Mouse (Mus musculus) heart, adult 2 months (tissue): ENCODE results near the gene Upk3bl.

Experiments
- CTCF ChIP-seq: fragments of 200-600 bp; IDR thresholded peaks from 2 replicates; pipeline ENCODE4 v1.8.1; 2022; ENCODE audit warnings: antibody characterized with exemption, mild to moderate bottlenecking, moderate library complexity
- EP300 ChIP-seq: fragments of 200-500 bp; IDR thresholded peaks from 2 replicates; pipeline ENCODE4 v1.6.1; 2011; ENCODE audit warnings: low read depth, low read length, control low read depth; ENCODE audit not compliant: insufficient read depth

DNA sequence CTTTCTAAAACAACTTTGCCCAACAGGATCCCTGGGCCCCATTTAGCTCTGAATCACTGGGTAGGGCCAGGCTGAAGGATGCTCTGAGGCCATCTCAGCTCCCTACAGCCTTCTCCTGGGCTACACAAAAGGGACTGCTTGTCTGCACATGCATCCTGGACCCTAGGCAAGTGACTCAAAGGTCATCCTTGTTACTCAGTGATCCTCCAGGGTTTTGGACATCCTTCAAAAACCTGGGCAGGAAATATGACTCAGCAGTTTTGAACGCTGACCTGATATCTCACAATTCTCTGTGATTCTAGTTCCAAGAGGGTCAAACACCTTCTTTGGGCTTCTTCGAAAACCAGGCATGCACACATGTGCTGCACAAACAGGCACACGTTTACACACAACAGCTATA, 54.8 kb downstream of the Upk3bl start:
- no peak for TF ChIP-seq CTCF
- TF ChIP-seq EP300: no peak
